Mouse (Mus musculus) left cerebral cortex, adult 9 months (tissue): Measurements from ENCODE around the gene B3galnt2.
"Not testable (repeated sequence)": the region's sequence is repeated elsewhere in the genome, so short reads cannot be mapped to it uniquely, and the experiment has no call there.

Experiments used
- DNase-seq, 2 experiments: peaks; one replicate each; pipeline ENCODE4 v3.0.0; 2022; ENCODE audit warnings: low spot score in 2 of 2

The B3galnt2 gene

DNA sequence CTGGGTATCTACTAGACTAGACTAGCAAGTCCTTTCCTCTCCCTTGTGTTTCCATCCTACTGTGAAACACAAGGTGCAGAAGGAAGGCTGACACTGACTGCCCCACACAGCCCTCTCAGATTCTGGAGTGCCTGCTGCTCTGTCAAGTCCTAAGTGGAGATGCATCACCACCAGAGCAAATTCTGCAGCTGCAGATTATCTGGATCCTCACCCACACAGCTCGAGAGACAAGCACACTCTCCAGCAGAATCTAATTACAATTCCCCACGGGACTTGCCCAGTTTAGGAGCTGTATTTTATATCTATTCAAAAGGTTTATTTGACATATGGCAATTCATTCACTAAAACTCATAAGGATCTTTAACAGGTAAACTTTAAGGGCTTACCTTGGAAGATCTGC lies 51.8 kb downstream of the B3galnt2 start:
- no peak for DNase-seq

DNA sequence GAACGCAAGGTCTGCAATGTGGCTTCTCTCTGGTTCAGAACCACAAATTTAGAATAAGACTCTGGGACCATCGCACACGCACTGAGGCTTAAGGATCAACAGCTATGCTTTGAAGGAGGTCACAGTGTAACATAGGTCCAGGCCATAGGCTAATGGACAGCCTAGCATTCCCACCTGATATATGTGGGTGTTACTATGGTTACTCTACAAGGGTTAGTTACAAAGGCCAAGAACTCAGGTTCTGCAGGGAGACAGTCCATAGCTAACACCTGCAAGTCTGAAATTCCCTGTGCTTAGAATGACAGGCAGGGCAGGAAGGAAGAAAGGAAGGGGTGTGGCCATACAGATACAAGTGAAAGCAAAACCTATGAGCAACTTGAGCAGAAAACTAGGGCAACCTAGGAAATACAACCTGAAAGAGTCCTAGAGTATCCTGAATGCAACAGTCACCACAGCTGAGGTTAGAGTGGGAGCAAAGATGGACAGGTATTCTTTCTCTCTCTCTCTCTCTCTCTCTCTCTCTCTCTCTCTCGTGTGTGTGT lies 57.3 kb downstream of the B3galnt2 start:
- DNase-seq = no peak

DNA sequence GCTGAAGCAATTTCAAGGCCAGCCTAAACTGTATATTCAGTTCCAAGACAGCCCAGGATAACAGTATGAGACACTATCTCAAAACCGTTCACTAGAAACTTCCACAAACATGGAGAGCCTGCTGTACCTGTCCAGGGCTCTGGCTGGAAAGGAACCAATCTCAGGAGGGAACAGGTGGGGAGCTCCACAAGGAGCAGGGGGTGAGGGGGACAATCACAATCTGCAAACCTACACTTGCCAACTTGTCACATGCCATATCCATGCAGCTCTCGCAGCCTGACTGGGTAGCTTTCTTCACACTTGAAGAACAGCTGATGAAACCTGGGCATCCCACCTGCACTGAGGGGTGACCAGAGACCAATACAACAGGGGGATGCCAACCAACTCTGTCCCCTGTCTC lies 59.7 kb downstream of the B3galnt2 start:
- no peak for DNase-seq

DNA sequence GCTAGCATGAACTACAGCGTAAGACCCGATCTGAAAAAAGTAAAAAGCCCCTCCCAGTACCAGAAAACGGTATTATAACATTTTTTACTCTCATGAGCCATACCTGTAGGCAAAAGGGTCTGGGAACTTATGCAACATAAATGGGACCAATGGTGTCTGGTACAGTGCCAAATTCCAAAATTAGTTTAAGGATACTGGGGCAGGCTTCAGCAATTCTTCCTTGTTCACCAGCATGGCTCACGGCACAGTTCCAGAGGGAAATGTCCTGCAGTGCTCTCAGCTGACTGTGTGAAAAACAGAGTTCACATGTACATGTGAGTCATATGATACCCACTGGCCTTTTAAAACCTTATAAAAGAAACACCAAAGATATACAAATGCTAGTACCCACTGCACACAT lies 60.3 kb downstream of the B3galnt2 start:
- no peak for DNase-seq

DNA sequence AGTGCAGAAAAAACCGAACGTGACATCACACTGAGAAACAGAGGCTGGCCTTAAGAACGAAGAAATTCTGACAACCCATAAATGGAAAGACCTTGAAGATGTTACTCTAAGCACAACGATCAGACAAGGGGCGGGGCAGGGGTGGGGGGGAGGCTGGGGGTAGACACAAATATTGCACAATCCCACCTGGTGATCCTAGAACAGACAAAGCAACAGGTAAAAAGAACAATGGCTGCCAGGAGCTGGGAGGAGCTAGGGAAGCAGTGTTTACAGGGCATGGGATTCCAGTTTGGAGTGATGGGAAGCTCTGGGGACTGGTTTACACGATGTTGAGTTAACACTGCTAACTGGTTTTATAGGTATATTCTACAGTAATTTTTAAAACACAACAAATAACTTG lies 61.3 kb downstream of the B3galnt2 start:
- DNase-seq = no peak

DNA sequence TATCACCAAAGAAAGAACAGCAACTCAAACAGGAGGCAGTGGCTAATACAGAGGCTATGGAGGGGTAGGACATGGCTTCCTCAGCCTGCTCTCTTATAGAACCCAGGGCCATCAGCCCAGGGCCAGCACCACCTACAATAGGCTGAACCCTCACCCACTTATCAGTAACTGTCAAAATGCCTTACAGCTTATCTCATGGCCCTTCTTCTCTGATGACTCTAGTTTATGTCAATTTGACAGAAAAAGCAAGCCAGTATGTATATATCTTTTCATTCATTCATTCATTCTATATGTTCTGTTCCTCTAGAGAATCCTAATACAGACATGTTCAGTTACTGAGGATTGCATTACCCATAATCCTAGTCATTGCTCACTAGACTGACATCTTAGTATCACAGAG lies 64.0 kb downstream of the B3galnt2 start:
- DNase-seq = no peak

DNA sequence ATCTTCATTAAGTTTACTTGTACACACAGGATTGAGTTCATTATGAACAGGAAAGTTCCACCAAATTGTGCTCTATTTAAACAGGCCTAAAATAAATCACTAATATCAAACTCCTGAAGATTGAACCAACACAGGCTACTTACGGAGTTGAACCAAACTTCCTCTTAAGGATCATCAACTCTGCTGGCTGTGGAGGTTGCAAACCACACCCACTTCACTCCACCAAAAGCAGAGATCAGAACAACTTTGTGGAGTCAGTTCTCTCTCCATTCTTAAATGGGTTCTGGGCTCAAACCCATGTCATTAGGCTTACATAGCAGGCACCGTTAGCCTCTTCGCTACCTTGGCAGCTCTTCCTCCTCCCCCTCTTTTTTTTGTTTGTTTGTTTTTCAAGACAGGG lies 64.6 kb downstream of the B3galnt2 start:
- no peak for DNase-seq

DNA sequence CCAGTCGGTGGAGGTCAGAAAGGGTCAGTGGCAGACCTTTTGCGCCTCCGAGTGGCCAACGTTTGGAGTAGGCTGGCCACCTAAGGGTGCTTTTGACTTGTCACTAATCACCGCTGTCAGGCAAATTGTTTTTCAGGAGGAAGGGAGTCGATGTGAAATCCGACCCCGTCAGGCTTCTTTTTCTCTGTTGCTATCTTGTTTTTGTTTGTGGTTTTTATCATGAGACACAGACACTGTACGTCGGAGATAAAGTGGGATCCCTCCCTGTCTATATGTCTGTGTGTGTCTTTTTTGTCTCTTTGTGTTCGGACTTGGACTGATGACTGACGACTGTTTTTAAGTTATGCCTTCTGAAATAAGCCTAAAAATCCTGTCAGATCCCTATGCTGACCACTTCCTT lies 67.1 kb downstream of the B3galnt2 start:
- not testable (repeated sequence) for DNase-seq

DNA sequence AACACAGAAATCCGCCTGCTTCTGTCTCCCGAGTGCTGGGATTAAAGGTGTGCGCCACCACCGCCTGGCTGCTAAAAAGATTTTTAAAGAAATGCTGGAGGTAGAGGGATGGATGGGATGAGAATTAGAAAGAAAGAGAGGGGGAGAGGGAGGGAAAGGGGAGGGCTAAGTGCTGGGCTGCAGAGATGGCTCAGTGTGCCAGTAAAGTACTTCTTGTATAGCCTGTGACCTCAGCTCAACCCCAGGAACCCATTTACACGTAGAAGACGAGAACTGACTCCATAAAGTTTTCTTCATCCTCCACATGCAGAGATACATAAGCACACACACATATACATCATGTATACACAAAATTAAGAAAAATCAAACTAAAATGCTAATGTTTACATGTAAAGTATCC lies 71.3 kb downstream of the B3galnt2 start:
- no peak for DNase-seq

DNA sequence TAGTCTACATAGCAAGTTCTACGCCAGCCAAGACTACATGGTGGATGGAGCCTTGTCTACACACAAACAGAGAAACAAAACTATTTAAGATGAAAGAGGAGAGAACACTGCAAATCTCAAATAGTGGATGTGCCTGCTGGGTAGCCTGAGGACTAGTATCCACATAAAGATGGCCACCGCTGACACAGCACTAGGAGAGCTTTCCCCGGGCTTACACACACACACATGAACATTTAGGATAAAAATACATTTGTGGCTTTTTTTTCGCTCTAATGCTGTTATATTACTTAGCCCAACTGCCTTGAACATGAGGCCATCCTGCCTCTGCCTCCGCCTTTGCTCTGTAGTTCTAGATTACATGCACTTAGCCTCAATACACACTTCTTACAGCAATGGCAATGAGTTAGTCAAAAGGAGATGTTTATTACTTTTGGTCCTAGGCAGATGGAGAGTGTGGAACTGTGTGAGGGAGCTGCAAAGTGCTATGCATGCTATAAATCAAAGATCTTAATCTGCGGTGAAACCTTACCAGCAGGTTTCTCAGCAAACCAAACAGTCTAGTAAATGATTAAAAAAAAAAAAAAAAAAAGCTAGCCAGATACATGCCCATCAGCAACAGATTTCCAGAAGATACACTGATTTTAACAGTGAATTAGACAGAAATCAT lies 72.0 kb downstream of the B3galnt2 start:
- DNase-seq = no peak

DNA sequence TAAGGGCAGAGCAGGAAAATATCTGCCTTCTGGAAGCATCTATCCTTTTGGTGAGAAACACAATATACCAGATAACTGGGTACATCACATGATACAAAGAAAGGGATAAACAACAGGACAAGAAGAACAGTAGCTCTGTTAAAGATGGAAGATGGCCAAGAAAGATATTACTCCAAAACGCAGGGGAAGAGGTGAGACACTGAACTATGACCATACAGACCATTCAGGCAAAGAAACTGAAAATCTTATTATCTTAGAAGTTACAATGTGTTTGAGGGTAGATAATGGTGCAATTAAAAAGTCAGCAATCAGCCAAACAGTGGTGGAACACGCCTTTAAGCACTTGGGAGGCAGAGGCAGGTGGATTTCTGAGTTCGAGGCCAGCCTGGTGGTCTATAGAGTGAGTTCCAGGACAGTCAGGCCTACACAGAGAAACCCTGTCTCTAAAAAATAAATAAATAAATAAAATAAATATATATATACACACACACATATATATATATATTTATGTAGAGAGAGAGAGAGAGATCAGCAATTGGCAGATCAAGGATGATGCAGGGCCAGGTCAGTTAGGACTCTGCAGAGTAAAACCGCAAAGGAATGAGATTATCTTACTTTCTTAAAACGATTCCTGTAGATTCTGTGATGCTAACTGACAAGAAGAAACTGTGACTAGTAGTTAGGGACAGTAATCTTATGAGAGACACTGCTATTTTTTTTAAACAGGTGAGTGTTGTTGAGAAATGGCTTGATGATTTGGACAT lies 79.2 kb downstream of the B3galnt2 start:
- DNase-seq = no peak

DNA sequence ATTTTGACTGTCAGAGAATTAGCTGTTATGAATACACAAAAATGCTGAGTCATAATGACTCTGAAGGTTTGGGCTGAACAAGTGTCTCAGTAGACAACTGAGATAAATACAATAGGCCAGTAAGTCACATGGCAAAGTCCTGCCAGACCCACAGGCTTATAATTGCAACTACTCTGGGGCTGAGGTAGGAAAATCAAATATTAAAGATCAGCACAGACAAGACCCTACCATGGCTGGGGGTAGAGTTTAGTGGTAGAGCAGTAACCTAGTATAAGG lies 79.7 kb downstream of the B3galnt2 start:
- no peak for DNase-seq

DNA sequence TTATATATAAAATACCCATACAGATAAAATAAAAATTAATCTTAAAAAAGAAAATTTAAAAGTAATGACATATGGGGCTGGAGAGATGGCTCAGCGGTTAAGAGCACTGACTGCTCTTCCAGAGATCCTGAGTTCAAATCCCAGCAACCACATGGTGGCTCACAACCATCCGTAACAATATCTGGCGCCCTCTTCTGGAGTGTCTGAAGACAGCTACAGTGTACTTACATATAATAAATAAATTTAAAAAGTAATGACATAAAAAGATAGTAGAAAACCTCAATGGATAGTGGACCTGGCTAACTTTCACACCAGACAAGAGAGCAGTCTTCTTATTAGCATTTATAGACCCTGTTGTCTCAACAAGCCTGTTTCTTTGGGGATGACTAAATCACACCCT lies 81.1 kb downstream of the B3galnt2 start:
- not testable (repeated sequence) for DNase-seq

DNA sequence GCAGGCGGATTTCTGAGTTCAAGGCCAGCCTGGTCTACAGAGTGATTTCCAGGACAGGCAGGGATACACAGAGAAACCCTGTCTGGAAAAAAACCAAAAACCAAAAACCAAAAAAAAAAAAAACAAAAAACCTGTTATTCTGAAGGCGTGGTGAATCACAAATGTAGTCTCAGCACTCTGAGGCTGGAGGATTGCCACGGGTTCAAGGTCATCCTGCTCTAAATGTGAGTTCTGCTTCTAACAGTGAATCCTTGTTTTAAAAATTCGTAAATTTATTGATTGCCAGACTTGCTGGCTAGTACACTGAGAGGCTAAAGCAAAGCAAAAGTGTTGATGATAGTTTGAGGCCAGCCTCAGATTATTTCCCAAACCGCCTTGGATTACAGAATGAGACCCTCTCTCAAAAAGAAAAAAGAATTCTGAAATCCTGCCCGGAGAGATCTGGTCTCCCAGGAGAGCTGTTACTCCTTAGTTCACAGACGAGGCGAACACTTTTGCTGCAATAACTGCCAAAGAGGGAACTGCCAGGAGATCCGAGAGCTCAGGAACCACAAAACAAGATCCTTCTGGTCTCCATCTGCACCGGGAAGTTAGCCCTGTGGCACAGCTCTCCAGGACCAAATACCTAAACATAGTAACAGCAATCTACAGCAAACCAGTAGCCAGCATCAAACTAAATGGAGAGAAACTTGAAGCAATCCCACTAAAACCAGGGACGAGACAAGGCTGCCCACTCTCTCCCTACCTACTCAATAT lies 81.8 kb downstream of the B3galnt2 start:
- DNase-seq = no peak

DNA sequence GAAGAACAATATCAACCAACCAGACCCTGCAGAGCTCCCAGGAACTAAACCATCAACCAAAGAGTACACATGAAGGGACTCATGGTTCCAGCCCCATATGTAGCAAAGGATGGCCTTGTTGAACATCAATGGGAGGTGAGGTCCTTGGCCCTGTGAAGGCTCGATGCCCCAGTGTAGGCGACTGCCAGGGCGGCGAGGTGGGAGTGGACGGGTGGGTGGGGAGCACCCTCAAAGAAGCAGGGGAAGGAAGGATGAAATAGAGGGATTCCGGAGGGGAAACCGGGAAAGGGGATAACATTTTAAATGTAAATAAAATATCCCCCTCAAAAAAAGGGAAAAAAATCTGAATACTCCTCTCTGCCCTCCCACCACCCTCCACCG lies 84.6 kb downstream of the B3galnt2 start:
- DNase-seq = peak in 1 of 2 experiments; percentile 19

DNA sequence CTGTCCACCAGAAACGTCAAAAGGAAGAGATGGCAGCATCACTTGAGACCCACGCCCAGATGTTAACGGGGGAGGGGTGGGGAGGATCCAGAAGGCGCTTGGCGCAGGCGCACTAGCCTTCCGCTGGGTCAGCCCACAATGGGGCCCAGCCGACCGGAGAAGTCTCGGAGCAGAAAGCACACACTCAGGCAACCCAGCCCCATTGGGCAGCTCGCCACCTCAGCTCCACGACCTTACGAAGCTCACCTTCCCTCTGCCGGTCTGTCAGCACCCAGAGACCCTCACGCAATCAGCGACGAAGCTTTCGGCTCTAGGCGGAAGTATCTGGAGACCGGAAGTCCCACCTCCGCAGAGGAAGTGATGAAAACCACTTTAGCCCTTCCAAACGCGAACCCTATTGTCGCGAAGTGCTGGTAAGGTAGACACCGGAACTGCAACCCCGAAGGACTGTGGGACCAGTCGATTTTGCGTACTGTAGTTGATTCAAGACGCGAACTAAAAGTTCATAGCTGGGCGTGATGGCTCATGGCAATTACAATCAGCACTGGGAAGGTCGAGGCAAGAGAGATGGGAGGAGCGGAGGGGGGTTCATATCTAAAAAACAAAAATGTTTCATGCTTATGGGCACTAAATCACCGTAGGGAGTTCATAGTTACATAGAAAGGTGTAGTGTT lies 85.2 kb downstream of the B3galnt2 start, which contains the start of gene Tbce:
TSS of gene Tbce (minus strand) at position 347 of the 674 bp plus-strand sequence.
- DNase-seq = peak; percentile 81 to 92

DNA sequence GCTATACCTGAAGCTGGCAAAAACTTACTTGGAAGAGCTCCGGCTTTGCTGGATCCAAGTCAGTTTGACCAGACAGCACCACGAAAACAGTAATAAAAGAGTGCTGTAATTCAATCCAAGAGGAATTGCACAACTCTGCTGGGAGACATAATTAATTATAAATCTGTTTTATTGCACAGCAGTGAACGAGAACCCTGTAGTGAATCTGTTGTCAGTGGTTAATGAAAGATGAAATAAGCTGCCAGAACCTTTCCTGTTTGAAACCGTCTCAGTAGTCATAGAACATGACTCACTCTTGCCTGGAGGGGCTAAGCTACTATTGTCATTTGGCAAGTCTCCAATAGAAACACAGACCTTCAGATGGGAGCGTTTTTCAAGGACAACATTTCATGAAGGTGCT lies 85.9 kb downstream of the B3galnt2 start:
- DNase-seq = no peak

DNA sequence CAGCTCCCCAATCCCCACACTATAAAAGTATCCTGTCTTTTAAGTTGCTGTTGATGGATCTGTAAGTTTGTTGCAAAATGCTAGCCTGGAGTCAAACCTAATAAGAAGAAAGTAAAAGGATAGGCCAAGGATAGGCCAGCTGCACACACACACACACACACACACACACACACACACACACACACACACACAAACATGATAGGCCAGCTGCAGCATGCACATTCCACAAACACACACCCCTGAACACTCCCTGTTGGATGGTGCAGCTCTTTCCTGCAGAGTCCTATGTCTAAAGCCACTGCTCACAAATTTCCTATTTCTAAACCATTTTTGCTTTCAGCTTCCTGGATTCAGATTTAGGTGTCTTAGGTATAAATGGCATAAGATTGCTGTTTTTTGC lies 89.6 kb downstream of the B3galnt2 start:
- DNase-seq = no peak

DNA sequence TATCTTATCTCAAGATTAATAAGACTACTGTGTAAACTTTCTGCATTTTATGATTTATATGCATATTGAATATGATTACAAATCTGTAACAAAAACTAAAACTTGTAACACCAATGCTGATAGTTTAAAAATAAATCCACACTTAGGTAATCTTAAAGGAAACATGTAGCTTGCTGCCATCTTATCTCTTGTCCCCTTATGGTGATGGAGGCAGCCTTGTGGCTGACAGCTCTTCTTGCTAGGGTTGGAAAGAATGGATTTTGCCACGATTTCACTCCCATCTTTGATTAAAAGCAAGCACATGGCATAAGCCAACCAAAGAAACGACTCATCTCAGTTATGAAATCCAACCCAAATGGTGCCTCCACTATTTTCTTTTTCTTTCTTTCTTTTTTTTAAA lies 90.3 kb downstream of the B3galnt2 start:
- DNase-seq = no peak
